Mouse (Mus musculus) midbrain, postnatal 0 days (tissue): ENCODE results near the gene Slit3. TPM values are rescaled to one million over a fixed set of nuclear protein-coding genes. Genes with fewer than 3 reads are reported as not detected.

Source experiments
- ATAC-seq: fragments of 200-750 bp; cut with Nextera tagmentation; 2 replicates; pipeline ENCODE4 v1.8.0; 2017; ENCODE audit warnings: moderate number of reproducible peaks, mild to moderate bottlenecking, moderate TSS enrichment, moderate library complexity; ENCODE audit not compliant: low FRiP score
- DNase-seq: peaks from one replicate; pipeline ENCODE4 v3.0.0-alpha.2; 2015; ENCODE audit warnings: low spot score
- H3K27ac ChIP-seq: fragments of 300-500 bp; sonication (generic); 2 replicates; pipeline ENCODE4 v1.5.1; 2014; ENCODE audit warnings: low read depth, mild to moderate bottlenecking, low read length, mixed read lengths
- H3K27me3 ChIP-seq: fragments of 300-500 bp; sonication (generic); 2 replicates; pipeline ENCODE4 v1.6.1; 2014; ENCODE audit warnings: low read length, control low read depth, mixed read lengths; ENCODE audit not compliant: insufficient read depth
- H3K36me3 ChIP-seq: fragments of 300-500 bp; sonication (generic); 2 replicates; pipeline ENCODE4 v1.6.1; 2014; ENCODE audit warnings: low read length, control low read depth, mixed read lengths; ENCODE audit not compliant: insufficient read depth
- H3K4me1 ChIP-seq: fragments of 300-500 bp; sonication (generic); 2 replicates; pipeline ENCODE4 v1.6.1; 2014; ENCODE audit warnings: mild to moderate bottlenecking, control low read depth, antibody characterized with exemption, low read length, mixed read lengths; ENCODE audit not compliant: insufficient read depth
- H3K4me2 ChIP-seq: fragments of 300-500 bp; sonication (generic); 2 replicates; pipeline ENCODE4 v1.6.1; 2014; ENCODE audit warnings: low read depth, mild to moderate bottlenecking, low read length, mixed read lengths; ENCODE audit not compliant: poor library complexity, severe bottlenecking
- H3K4me3 ChIP-seq: fragments of 300-500 bp; sonication (generic); 2 replicates; pipeline ENCODE4 v1.5.1; 2014; ENCODE audit warnings: low read depth, mild to moderate bottlenecking, low read length, moderate library complexity
- H3K9ac ChIP-seq: fragments of 300-500 bp; sonication (generic); replicated peaks from 2 replicates; pipeline ENCODE4 v1.6.1; 2014; ENCODE audit warnings: mild to moderate bottlenecking, low read length, moderate library complexity, mixed read lengths; ENCODE audit not compliant: poor library complexity, severe bottlenecking
- H3K9me3 ChIP-seq: fragments of 300-500 bp; sonication (generic); 2 replicates; pipeline ENCODE4 v1.6.1; 2016; ENCODE audit warnings: low read length, control low read depth
- CTCF ChIP-seq: IDR thresholded peaks from 2 replicates; pipeline ENCODE4 v1.5.1; 2016; ENCODE audit warnings: antibody characterized with exemption, mild to moderate bottlenecking
- WGBS: fragments of 180-500 bp; shearing (Covaris S2); extraction: QIAGEN DNeasy Blood & Tissue Kit; methylation state at CpG from one replicate; pipeline ENCODE4 v1.1.7; 2014; 5-methylcytosine and 5-hydroxymethylcytosine counted together
- polyA plus RNA-seq: library from polyadenylated mRNA; unstranded; fragments of >200 nt; fragmentation: Nextera tagmentation; extraction: Ambion mirVana; gene quantifications from 2 replicates; pipeline ENCODE4 v1.2.1, GENCODE M21; 2015
- total RNA-seq: library from RNA; depleted of rRNA; stranded (reverse); fragments of >200 nt; gene quantifications from 2 replicates; pipeline ENCODE4 v1.2.3, GENCODE M21; 2014

Gene Slit3
- total and polyA plus RNA-seq, 2 experiments from 2014 or later, result 3.6 to 7.7 TPM

- TF ChIP-seq CTCF, result no peak
- DNase-seq (no peak), ATAC-seq (no peak)
- H3K9ac ChIP-seq, result no peak overlapping the region
- no peak overlapping the region for H3K4me3 ChIP-seq
- H3K36me3 ChIP-seq, result no peaks in the 10 kb centered on the region
- no peaks in the 10 kb centered on the region for H3K9me3 ChIP-seq
- no peak overlapping the region for H3K27ac ChIP-seq
- H3K27me3 ChIP-seq, result no peaks in the 10 kb centered on the region; the same call in 1 of the 2 replicates
- no peak overlapping the region for H3K4me2 ChIP-seq
- peaks cover 10% of the 10 kb centered on the region; the same call in 1 of the 2 replicates for H3K4me1 ChIP-seq
- 77% methylated on average over 6 of the region's 6 CpGs for WGBS
Measured at GRCm38 (mm10) chr11:35535027-35535426, 414.0 kb downstream of the Slit3 start.

- ATAC-seq, result peak; percentile 49; the same call in 1 of the 2 replicates
- Histone ChIP-seq H3K27me3 (no peaks in the 10 kb centered on the region; the same call in 1 of the 2 replicates), H3K9ac (no peak overlapping the region), H3K9me3 (no peaks in the 10 kb centered on the region), H3K4me1 (peaks cover 10% of the 10 kb centered on the region; the same call in 1 of the 2 replicates), H3K27ac (no peak overlapping the region), H3K36me3 (no peaks in the 10 kb centered on the region), H3K4me3 (no peak overlapping the region), H3K4me2 (no peak overlapping the region; the same call in 1 of the 2 replicates)
- TF ChIP-seq CTCF, result peak; percentile 17; the same call in 1 of the 2 replicates
- peak; percentile 70 for DNase-seq
- 25% methylated on average over 18 of the region's 18 CpGs for whole genome bisulfite sequencing
Measured at GRCm38 (mm10) chr11:35537128-35538088, 416.4 kb downstream of the Slit3 start.

- ATAC-seq (no peak), DNase-seq (no peak)
- Histone ChIP-seq H3K4me3 (no peak overlapping the region), H3K9me3 (no peaks in the 10 kb centered on the region), H3K27ac (no peak overlapping the region), H3K27me3 (0 out of 2 replicates have a peak, but pooled peaks cover 3% of the 10 kb centered on the region), H3K9ac (no peak overlapping the region), H3K4me1 (peaks cover 3% of the 10 kb centered on the region; the same call in 1 of the 2 replicates), H3K36me3 (no peaks in the 10 kb centered on the region), H3K4me2 (no peak overlapping the region)
- TF ChIP-seq CTCF, result no peak
- 95% methylated on average over 10 of the region's 10 CpGs for WGBS
Measured at GRCm38 (mm10) chr11:35542731-35543130, 421.7 kb downstream of the Slit3 start.

- WGBS, result 23% methylated on average over 31 of the region's 31 CpGs
- Histone ChIP-seq H3K4me1 (no peaks in the 10 kb centered on the region; the same call in 1 of the 2 replicates), H3K9me3 (no peaks in the 10 kb centered on the region), H3K9ac (peak overlapping the region; percentile 54), H3K27me3 (0 out of 2 replicates have a peak, but pooled peaks cover 3% of the 10 kb centered on the region), H3K4me3 (peak overlapping the region; percentile 37), H3K27ac (peak overlapping the region; percentile 19; the same call in 1 of the 2 replicates), H3K36me3 (no peaks in the 10 kb centered on the region), H3K4me2 (peak overlapping the region; percentile 61)
- TF ChIP-seq CTCF, result no peak
- ATAC-seq (peak; percentile 80), DNase-seq (peak; percentile 57)
Measured at GRCm38 (mm10) chr11:35544112-35545064, 423.4 kb downstream of the Slit3 start.

GRCm38 (mm10) chr11:35546081-35546822 lies 425.2 kb downstream of the Slit3 start:
- Histone ChIP-seq H3K9me3 (no peaks in the 10 kb centered on the region), H3K4me3 (no peak overlapping the region), H3K27ac (no peak overlapping the region), H3K4me1 (no peaks in the 10 kb centered on the region; the same call in 1 of the 2 replicates), H3K27me3 (0 out of 2 replicates have a peak, but pooled peaks cover 3% of the 10 kb centered on the region), H3K4me2 (no peak overlapping the region), H3K9ac (no peak overlapping the region), H3K36me3 (no peaks in the 10 kb centered on the region)
- ATAC-seq, result no peak
- DNase-seq, result no peak
- TF ChIP-seq CTCF, result no peak
- WGBS, result 66% methylated on average over 7 of the region's 7 CpGs
